Mouse (Mus musculus) limb, embryonic 10.5 days (tissue): ENCODE data around the gene Tymp. TPM values are rescaled to one million over a fixed set of nuclear protein-coding genes. Genes with fewer than 3 reads are reported as not detected.

Experiments used
- DNase-seq: peaks from one replicate; pipeline ENCODE4 v3.0.0-alpha.2; 2017; ENCODE audit warnings: low spot score
- H3K27ac ChIP-seq: fragments of 300-500 bp; sonication (generic); 2 replicates; pipeline ENCODE4 v1.5.1; 2016; ENCODE audit warnings: mild to moderate bottlenecking
- H3K27me3 ChIP-seq: fragments of 300-500 bp; sonication (generic); 2 replicates; pipeline ENCODE4 v1.6.1; 2016; ENCODE audit warnings: low read depth, mild to moderate bottlenecking; ENCODE audit not compliant: poor library complexity, severe bottlenecking
- H3K36me3 ChIP-seq: fragments of 300-500 bp; sonication (generic); 2 replicates; pipeline ENCODE4 v1.6.1; 2016; ENCODE audit warnings: mild to moderate bottlenecking, moderate library complexity
- H3K4me1 ChIP-seq: fragments of 300-500 bp; sonication (generic); 2 replicates; pipeline ENCODE4 v1.6.1; 2016
- H3K4me3 ChIP-seq: fragments of 300-500 bp; sonication (generic); 2 replicates; pipeline ENCODE4 v1.5.1; 2016; ENCODE audit warnings: mild to moderate bottlenecking, moderate library complexity
- H3K9me3 ChIP-seq: fragments of 300-500 bp; sonication (generic); replicated peaks from 2 replicates; pipeline ENCODE4 v1.6.1; 2016; ENCODE audit warnings: mild to moderate bottlenecking
- WGBS: fragments of 180-500 bp; shearing (Covaris S2); methylation state at CpG from one replicate; pipeline ENCODE4 v1.1.7; 2016; 5-methylcytosine and 5-hydroxymethylcytosine counted together
- polyA plus RNA-seq: library from polyadenylated mRNA; unstranded; fragments of >200 nt; fragmentation: Nextera tagmentation; extraction: Ambion mirVana; gene quantifications from 2 replicates; pipeline ENCODE4 v1.2.1, GENCODE M21; 2016

Tymp gene
- polyA plus RNA-seq = 1.2 and 1.5 TPM in 2 replicates

DNA sequence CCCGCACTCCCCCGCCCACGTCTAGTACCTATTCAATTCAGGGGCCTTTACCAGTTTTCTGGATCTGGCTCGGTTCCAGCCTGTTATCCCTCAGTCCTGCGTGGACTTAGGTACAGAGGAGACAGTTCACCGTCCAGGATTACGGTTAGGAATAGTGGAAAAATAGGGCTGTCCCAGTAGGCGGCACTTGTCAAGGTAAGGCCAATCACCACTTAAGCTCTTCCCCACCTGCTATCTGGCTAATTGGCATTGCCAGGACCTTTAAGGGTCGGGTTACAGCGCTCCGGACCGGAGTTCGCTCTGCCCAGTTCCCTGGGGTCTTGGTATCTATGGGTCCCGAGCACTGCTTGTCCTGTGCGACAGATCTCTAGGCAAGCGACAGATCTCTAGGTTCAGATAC is at the start of gene Tymp:
TSS of gene Tymp (minus strand) at position 83 of the 400 bp plus-strand sequence.
- no peaks in the 10 kb centered on the region for H3K9me3 ChIP-seq
- peaks cover 11% of the 10 kb centered on the region for H3K36me3 ChIP-seq
- H3K27ac ChIP-seq = no peak within 1 kb of the TSS
- 11% methylated on average over 16 of the region's 16 CpGs for WGBS
- DNase-seq = no peak
- H3K4me1 ChIP-seq = peaks cover 59% of the 10 kb centered on the region
- peaks cover 57% of the 10 kb centered on the region for H3K27me3 ChIP-seq
- H3K4me3 ChIP-seq = peak within 1 kb of the TSS; percentile 55

DNA sequence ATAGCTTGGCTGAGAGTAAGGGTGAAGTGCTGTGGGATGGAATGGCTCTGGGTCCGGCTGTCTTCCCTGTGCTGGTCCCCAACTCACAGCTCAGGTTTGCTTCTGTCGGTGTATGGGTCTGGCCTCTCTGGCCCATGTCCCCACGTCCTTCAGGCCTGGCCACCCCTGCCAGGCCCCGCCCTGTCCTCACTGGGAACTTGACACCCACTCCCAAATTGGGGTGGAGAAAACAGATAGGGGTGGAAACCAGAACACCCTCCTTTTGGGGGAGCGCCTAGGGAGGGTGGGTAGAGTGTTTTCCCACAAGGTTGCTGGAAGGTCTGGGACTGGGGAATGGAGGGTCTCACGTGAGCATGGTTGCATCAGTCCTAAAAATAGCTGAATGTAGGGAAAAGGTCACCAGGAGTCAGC is 48.9 kb upstream of the Tymp start, which contains the start of gene Cpt1b:
TSS of gene Cpt1b (minus strand) at position 153 of the 411 bp plus-strand sequence.
- no peaks in the 10 kb centered on the region for H3K9me3 ChIP-seq
- 18% methylated on average over 6 of the region's 6 CpGs for WGBS
- peak within 1 kb of the TSS; percentile 33 for H3K4me3 ChIP-seq
- peaks cover 25% of the 10 kb centered on the region for H3K36me3 ChIP-seq
- H3K27ac ChIP-seq = no peak within 1 kb of the TSS
- H3K4me1 ChIP-seq = peaks cover 32% of the 10 kb centered on the region
- DNase-seq = no peak
- H3K27me3 ChIP-seq = no peaks in the 10 kb centered on the region

DNA sequence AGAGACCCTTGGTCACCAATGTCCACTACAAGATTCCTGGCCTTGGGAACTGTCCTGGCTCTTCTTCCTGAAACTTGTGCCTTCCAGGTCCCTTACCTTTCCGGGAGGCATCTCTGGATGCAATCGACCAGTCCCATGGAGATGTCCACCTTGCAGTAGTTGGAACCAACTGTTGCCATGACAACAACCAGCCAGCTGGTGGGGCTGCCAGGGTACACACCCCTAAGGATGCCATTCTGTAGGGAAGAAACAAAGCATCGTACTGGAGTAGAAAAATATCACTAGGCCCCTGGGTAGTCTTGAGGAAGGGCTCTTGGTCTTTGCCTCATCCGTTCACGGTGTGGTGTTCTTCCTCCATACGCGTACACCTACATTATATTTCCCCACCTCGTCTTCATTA is 47.8 kb upstream of the Tymp start:
- 85% methylated on average over 8 of the region's 8 CpGs for WGBS
- H3K27me3 ChIP-seq = no peaks in the 10 kb centered on the region
- peaks cover 35% of the 10 kb centered on the region for H3K36me3 ChIP-seq
- DNase-seq = no peak
- no peak overlapping the region; the same call in 1 of the 2 replicates for H3K4me3 ChIP-seq
- H3K27ac ChIP-seq = no peak overlapping the region
- H3K4me1 ChIP-seq = peaks cover 32% of the 10 kb centered on the region
- H3K9me3 ChIP-seq = no peaks in the 10 kb centered on the region

DNA sequence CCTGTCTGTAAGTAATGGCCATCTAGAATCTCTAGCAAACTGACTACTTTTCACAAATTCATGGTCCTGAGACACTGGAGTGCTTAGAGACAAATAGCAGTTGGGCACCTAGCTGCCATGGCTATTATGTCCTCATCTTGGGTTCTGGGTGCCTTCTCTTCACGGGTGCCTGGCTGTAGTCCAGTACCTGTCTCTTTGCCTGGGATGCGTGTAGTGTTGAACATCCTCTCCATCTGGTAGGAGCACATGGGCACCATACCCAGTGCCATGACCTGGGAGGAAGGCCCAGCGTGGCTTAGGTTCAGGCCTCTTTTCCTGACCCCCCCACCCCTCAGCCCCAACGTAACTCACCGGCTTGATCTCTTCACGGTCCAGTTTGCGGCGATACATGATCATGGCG is 45.1 kb upstream of the Tymp start:
- H3K4me1 ChIP-seq = peaks cover 21% of the 10 kb centered on the region
- DNase-seq = no peak
- no peak overlapping the region for H3K27ac ChIP-seq
- H3K4me3 ChIP-seq = no peak overlapping the region
- H3K9me3 ChIP-seq = no peaks in the 10 kb centered on the region
- peaks cover 31% of the 10 kb centered on the region for H3K36me3 ChIP-seq
- H3K27me3 ChIP-seq = no peaks in the 10 kb centered on the region
- 93% methylated on average over 9 of the region's 9 CpGs for WGBS

DNA sequence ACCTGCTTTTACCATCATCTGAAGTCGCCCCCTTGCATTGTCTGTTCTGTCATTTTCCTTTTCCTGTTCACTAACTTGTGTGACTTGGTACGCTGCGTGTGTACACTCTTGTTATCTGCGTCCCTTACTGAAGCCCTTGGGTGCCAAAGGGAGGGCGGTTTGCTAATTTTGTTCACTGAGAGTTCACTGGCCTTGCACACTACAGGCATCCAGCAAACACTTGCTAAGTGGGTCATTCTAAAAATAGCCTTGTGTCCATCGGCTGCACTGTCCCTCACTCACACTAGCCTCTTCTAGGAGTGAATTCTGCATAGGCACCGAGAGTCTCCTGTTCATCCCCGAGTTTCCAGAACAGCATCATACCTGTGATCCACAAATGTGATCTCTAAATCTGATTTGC is 38.4 kb upstream of the Tymp start:
- no peak overlapping the region for H3K27ac ChIP-seq
- H3K4me3 ChIP-seq = no peak overlapping the region
- H3K9me3 ChIP-seq = no peaks in the 10 kb centered on the region
- no peak for DNase-seq
- WGBS = 88% methylated on average over 8 of the region's 8 CpGs
- H3K36me3 ChIP-seq = peaks cover 14% of the 10 kb centered on the region
- no peaks in the 10 kb centered on the region for H3K27me3 ChIP-seq
- H3K4me1 ChIP-seq = no peaks in the 10 kb centered on the region

DNA sequence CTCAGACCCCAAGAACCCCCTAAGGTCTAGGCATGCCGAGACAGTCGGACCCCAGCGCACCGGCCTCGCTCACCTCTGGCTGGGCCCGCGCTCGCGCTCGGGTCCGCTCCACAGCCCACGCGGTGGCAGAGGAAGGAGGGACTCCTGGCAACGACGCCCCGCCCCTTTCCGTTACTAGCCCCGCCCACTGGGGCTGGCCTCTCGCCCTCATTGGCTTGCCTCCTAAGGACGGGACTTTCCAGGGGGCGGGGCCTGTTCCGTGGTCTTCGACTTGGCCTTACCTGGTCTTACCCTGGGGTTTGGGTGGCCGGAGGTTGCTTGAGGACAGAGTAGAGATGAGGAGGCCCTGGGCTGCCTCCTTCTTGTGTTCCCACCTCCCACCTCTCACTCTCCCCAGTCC is 33.3 kb upstream of the Tymp start, which contains the start of gene Syce3:
TSS of gene Syce3 (minus strand) at position 386 of the 400 bp plus-strand sequence.
- Histone ChIP-seq H3K4me3 (no peak within 1 kb of the TSS), H3K4me1 (no peaks in the 10 kb centered on the region), H3K27ac (no peak within 1 kb of the TSS), H3K36me3 (no peaks in the 10 kb centered on the region), H3K9me3 (0 out of 2 replicates have a peak, but pooled peaks cover 1% of the 10 kb centered on the region), H3K27me3 (no peaks in the 10 kb centered on the region)
- no peak for DNase-seq
- 81% methylated on average over 24 of the region's 24 CpGs for WGBS

DNA sequence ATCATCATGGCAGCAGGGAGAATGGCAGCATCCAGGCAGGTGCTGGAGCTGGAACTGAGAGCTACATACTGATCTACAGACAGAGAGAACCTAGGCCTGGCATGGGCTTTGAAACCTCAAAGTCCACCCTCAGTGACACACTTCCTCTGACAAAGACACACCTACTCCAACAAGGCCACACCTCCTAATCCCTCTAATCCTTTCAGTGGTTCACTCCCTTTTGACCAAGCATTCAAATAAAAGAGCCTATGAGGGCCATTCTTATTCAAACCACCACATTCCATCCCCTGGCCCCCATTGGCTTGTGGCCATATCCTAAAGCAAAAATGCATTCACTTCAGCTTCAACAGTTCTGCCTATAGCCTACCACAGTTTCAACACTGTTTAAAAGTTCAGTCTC is 29.9 kb upstream of the Tymp start:
- H3K4me3 ChIP-seq = no peak overlapping the region
- no peaks in the 10 kb centered on the region for H3K4me1 ChIP-seq
- H3K36me3 ChIP-seq = no peaks in the 10 kb centered on the region
- H3K27me3 ChIP-seq = no peaks in the 10 kb centered on the region
- no peak overlapping the region for H3K27ac ChIP-seq
- H3K9me3 ChIP-seq = 0 out of 2 replicates have a peak, but pooled peaks cover 1% of the 10 kb centered on the region
- no peak for DNase-seq

DNA sequence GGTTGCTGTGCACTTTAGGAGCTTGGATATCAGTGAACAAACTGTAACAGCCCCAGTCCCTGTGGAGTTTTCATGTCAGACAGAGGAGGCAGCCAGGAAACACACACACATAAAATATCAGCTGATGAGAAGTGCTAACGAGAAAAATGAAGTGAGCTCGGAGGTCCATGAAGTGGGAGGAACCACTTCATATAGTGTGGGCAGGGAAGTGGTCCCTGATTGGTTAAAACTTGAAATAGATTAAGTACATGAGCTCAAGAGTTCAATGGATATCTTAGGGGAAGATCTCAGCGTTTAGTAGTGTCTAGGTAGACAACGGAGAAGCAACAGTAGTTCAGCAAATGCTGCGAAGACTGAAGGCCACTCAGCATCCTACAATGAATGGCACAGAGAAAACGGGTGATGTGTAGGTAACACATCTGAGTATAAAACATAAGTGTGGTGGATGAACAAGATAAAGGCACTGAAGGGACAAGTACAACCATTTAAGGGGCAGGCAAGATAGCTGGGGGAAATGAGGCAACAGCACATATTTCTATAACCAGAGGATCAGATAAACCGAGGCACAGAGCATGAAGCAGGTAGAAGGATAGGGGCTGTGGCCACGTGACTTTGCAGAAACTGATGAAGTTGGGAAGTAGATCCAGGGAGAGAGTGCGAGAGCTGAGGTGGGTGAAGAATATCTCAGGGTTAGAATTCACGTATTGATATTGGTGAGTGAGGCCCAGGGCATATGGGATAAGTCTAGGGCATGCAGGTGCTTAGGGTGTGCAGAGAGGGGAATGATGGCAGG is 28.2 kb upstream of the Tymp start:
- Histone ChIP-seq H3K4me1 (no peaks in the 10 kb centered on the region), H3K27me3 (no peaks in the 10 kb centered on the region), H3K27ac (no peak overlapping the region), H3K4me3 (no peak overlapping the region), H3K36me3 (no peaks in the 10 kb centered on the region), H3K9me3 (0 out of 2 replicates have a peak, but pooled peaks cover 1% of the 10 kb centered on the region)
- no peak for DNase-seq
- WGBS = 87% methylated on average over 10 of the region's 10 CpGs

DNA sequence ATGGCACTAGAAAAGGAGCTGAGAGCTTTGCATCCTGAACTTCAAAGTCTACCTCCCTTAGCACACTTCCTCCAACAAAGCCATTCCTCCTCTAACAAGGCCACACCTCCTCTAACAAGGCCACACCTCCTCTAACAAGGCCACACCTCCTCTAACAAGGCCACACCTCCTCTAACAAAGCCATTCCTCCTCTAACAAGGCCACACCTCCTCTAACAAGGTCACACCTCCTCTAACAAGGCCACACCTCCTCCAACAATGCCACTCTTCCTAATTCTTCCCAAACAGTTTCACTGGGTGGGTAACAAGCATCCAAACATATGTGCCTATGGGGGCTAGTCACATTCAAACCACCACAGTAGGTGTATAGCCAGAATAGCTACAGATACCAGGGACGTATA is 25.6 kb upstream of the Tymp start:
- H3K4me3 ChIP-seq = no peak overlapping the region
- H3K27ac ChIP-seq = no peak overlapping the region
- WGBS = 100% methylated on average over 1 of the region's 1 CpGs
- no peaks in the 10 kb centered on the region for H3K4me1 ChIP-seq
- H3K36me3 ChIP-seq = no peaks in the 10 kb centered on the region
- no peak for DNase-seq
- H3K27me3 ChIP-seq = no peaks in the 10 kb centered on the region
- H3K9me3 ChIP-seq = no peaks in the 10 kb centered on the region

DNA sequence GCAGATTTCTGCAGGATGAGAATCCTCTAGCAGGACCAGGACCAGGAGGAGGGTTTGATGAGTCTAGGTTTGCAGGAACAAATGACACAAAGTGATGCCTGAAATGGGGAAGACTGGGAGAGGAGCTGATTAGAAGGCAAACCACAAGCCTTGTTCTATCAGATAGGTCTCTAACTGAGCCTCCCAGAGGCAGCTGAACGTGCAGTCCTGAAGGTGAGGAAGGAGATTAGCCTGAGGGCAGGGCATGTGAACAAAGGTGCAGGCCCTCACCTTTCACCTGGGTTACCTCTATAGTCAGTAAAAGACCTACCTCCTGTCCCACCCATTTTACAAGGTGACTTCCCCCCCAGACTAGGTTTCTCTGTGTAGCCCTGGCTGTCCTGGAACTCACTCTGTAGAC is 22.9 kb upstream of the Tymp start:
- Histone ChIP-seq H3K4me3 (no peak overlapping the region), H3K4me1 (no peaks in the 10 kb centered on the region), H3K27ac (no peak overlapping the region), H3K36me3 (no peaks in the 10 kb centered on the region), H3K27me3 (no peaks in the 10 kb centered on the region), H3K9me3 (no peaks in the 10 kb centered on the region)
- DNase-seq = no peak
- WGBS = 41% methylated on average over 1 of the region's 1 CpGs

DNA sequence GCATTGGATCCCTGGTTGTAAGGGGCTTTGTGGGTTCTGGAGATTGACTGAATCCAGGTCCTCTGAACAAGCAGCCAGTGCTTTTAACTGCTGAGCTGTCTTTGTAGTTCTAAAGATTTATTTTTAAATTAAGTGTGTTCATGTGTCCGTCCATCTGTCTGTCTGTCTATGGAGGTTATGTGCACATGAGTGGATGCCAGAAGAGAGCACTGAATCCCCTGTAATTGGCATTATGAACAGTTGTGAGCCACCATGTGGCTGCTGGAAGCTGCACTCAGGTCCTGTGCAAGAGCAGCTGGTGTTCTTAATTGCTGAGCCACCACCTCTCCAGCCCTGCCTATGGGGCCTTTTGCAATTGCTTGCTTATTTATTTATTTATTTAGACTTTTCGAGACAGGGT is 21.3 kb upstream of the Tymp start:
- H3K27me3 ChIP-seq = no peaks in the 10 kb centered on the region
- H3K4me3 ChIP-seq = no peak overlapping the region
- no peak for DNase-seq
- no peaks in the 10 kb centered on the region for H3K9me3 ChIP-seq
- WGBS = 84% methylated on average over 2 of the region's 2 CpGs
- no peaks in the 10 kb centered on the region for H3K36me3 ChIP-seq
- H3K4me1 ChIP-seq = no peaks in the 10 kb centered on the region
- no peak overlapping the region for H3K27ac ChIP-seq

DNA sequence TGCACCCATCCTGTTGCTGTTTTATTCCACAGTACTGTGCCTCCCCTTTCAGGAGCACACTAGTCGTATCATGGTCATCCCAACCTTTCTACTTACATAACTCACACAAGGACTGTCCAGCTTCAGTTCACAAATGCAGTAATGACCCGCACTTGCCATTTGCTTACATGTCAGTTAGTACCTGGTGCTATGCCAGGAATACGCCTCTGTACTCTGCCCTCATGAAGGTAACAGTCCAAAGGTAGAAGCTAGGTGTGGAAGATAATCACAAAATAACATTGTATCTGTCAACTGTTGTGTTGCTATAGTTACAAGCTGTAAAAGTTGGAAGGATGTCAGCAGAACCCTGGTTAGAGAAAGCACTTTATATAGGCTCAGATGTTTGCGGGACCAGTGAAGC is 20.0 kb upstream of the Tymp start:
- H3K36me3 ChIP-seq = no peaks in the 10 kb centered on the region
- no peak overlapping the region for H3K4me3 ChIP-seq
- no peaks in the 10 kb centered on the region for H3K4me1 ChIP-seq
- no peaks in the 10 kb centered on the region for H3K9me3 ChIP-seq
- 90% methylated on average over 4 of the region's 4 CpGs for WGBS
- no peak overlapping the region for H3K27ac ChIP-seq
- H3K27me3 ChIP-seq = no peaks in the 10 kb centered on the region
- DNase-seq = no peak

DNA sequence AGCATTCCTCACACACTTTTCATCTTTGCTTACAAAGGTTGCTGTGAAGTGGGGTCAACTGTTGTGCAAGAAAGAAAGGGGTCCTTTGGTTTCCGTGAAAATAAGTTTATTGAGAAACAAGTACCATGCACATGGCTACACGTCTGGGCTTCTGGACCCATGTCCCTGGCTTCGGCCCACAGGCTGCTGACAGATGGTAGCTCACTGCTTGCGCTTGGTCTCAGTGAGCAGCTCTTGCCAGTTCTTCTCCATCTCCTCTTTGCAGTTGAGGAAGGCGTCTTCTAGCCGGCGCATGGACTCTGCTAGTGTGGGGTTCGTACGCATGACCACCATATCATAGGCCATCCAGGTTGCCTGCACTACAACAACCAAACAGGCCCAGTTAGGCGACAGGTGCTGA is 13.2 kb upstream of the Tymp start:
- no peak overlapping the region for H3K4me3 ChIP-seq
- peaks cover 34% of the 10 kb centered on the region for H3K27me3 ChIP-seq
- no peak overlapping the region for H3K27ac ChIP-seq
- no peak for DNase-seq
- no peaks in the 10 kb centered on the region for H3K36me3 ChIP-seq
- 90% methylated on average over 10 of the region's 10 CpGs for WGBS
- no peaks in the 10 kb centered on the region for H3K9me3 ChIP-seq
- H3K4me1 ChIP-seq = no peaks in the 10 kb centered on the region
